Mouse (Mus musculus): ENCODE measurements around the gene Gsta2. TPM values are rescaled to one million over a fixed set of nuclear protein-coding genes. Genes with fewer than 3 reads are reported as not detected.

The Gsta2 gene
- 1.2 and 1.9 TPM in 2 replicates for polyA plus RNA-seq (2014; fragmentation: Nextera tagmentation; extraction: Ambion mirVana)

GRCm38 (mm10) chr9:78355611-78356010 lies at the start of gene Gsta2:
Gsta2 (minus strand) TSS chr9:78355788.
- WGBS = 86% methylated on average over 8 of the region's 8 CpGs
- Histone ChIP-seq H3K4me1 (ENCODE audit: control insufficient read depth, insufficient read depth, low read length) (no peaks in the 10 kb centered on the region), H3K27me3 (ENCODE audit: control insufficient read depth, insufficient read depth, low read length) (no peaks in the 10 kb centered on the region), H3K36me3 (ENCODE audit: control insufficient read depth, insufficient read depth, low read length) (no peaks in the 10 kb centered on the region), H3K9me3 (ENCODE audit: control insufficient read depth, low read depth, low read length) (no peaks in the 10 kb centered on the region), H3K4me2 (replicated peaks; ENCODE audit: low read depth, low read length) (no peak within 1 kb of the TSS), H3K4me3 (ENCODE audit: low read depth, low read length) (no peak within 1 kb of the TSS), H3K27ac (ENCODE audit: low read length) (no peak within 1 kb of the TSS), H3K9ac (replicated peaks; ENCODE audit: low read depth, low read length) (no peak within 1 kb of the TSS)
- ATAC-seq (ENCODE audit: insufficient number of reproducible peaks, insufficient read depth, low FRiP score, low read depth) = no peak

DNA sequence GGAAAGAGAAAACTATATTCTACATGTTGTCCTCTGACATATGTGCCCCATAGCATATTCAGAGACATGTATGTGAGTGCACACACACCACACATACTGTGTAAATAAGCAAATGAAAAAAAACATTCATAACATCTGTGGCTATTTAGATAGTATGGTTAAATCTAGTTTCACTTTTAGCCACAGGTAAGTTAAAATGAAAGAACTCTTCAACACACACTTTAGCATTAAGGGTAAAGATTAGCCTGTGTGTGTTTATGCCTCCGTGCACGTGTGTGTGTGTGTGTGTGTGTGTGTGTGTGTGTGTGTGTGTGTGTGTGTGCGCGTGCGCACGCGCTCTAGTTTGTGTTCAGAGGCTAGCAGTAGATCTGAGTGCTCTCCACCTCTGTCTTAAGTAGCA lies 46.0 kb upstream of the Gsta2 start:
- Histone ChIP-seq H3K4me2 (replicated peaks; ENCODE audit: low read depth, low read length) (no peak overlapping the region), H3K9ac (replicated peaks; ENCODE audit: low read depth, low read length) (no peak overlapping the region), H3K9me3 (ENCODE audit: control insufficient read depth, low read depth, low read length) (no peaks in the 10 kb centered on the region), H3K27me3 (ENCODE audit: control insufficient read depth, insufficient read depth, low read length) (no peaks in the 10 kb centered on the region), H3K4me3 (ENCODE audit: low read depth, low read length) (no peak overlapping the region), H3K4me1 (ENCODE audit: control insufficient read depth, insufficient read depth, low read length) (no peaks in the 10 kb centered on the region), H3K36me3 (ENCODE audit: control insufficient read depth, insufficient read depth, low read length) (no peaks in the 10 kb centered on the region), H3K27ac (ENCODE audit: low read length) (no peak overlapping the region)
- no peak for ATAC-seq (ENCODE audit: insufficient number of reproducible peaks, insufficient read depth, low FRiP score, low read depth)
- 88% methylated on average over 7 of the region's 7 CpGs for WGBS

- no peak for ATAC-seq (ENCODE audit: insufficient number of reproducible peaks, insufficient read depth, low FRiP score, low read depth)
- H3K4me1 ChIP-seq (ENCODE audit: control insufficient read depth, insufficient read depth, low read length) = no peaks in the 10 kb centered on the region
- no peaks in the 10 kb centered on the region for H3K9me3 ChIP-seq (ENCODE audit: control insufficient read depth, low read depth, low read length)
- H3K36me3 ChIP-seq (ENCODE audit: control insufficient read depth, insufficient read depth, low read length) = no peaks in the 10 kb centered on the region
- H3K4me3 ChIP-seq (ENCODE audit: low read depth, low read length) = no peak overlapping the region
- H3K4me2 ChIP-seq (replicated peaks; ENCODE audit: low read depth, low read length) = no peak overlapping the region
- 60% methylated on average over 5 of the region's 5 CpGs for WGBS
- H3K27ac ChIP-seq (ENCODE audit: low read length) = no peak overlapping the region
- H3K27me3 ChIP-seq (ENCODE audit: control insufficient read depth, insufficient read depth, low read length) = peaks cover 7% of the 10 kb centered on the region; the same call in 1 of the 2 replicates
- no peak overlapping the region for H3K9ac ChIP-seq (replicated peaks; ENCODE audit: low read depth, low read length)
These were observed 45.0 kb upstream of the Gsta2 start for GRCm38 (mm10) chr9:78400570-78400969.

GRCm38 (mm10) chr9:78396517-78396916 lies 40.9 kb upstream of the Gsta2 start:
- Histone ChIP-seq H3K4me2 (replicated peaks; ENCODE audit: low read depth, low read length) (peak overlapping the region; percentile 64; the same call in 1 of the 2 replicates), H3K9me3 (ENCODE audit: control insufficient read depth, low read depth, low read length) (no peaks in the 10 kb centered on the region), H3K4me1 (ENCODE audit: control insufficient read depth, insufficient read depth, low read length) (no peaks in the 10 kb centered on the region), H3K36me3 (ENCODE audit: control insufficient read depth, insufficient read depth, low read length) (no peaks in the 10 kb centered on the region), H3K4me3 (ENCODE audit: low read depth, low read length) (peak overlapping the region; percentile 34; the same call in 1 of the 2 replicates), H3K27ac (ENCODE audit: low read length) (no peak overlapping the region), H3K9ac (replicated peaks; ENCODE audit: low read depth, low read length) (no peak overlapping the region), H3K27me3 (ENCODE audit: control insufficient read depth, insufficient read depth, low read length) (peaks cover 20% of the 10 kb centered on the region)
- 59% methylated on average over 9 of the region's 9 CpGs for WGBS
- no peak for ATAC-seq (ENCODE audit: insufficient number of reproducible peaks, insufficient read depth, low FRiP score, low read depth)

- Histone ChIP-seq H3K27me3 (ENCODE audit: control insufficient read depth, insufficient read depth, low read length) (peaks cover 20% of the 10 kb centered on the region), H3K36me3 (ENCODE audit: control insufficient read depth, insufficient read depth, low read length) (no peaks in the 10 kb centered on the region), H3K9me3 (ENCODE audit: control insufficient read depth, low read depth, low read length) (no peaks in the 10 kb centered on the region), H3K27ac (ENCODE audit: low read length) (no peak within 1 kb of the TSS), H3K4me1 (ENCODE audit: control insufficient read depth, insufficient read depth, low read length) (no peaks in the 10 kb centered on the region), H3K4me3 (ENCODE audit: low read depth, low read length) (peak within 1 kb of the TSS; percentile 34), H3K4me2 (replicated peaks; ENCODE audit: low read depth, low read length) (peak within 1 kb of the TSS; percentile 64), H3K9ac (replicated peaks; ENCODE audit: low read depth, low read length) (no peak within 1 kb of the TSS; the same call in 1 of the 2 replicates)
- peak; percentile 87 for ATAC-seq (ENCODE audit: insufficient number of reproducible peaks, insufficient read depth, low FRiP score, low read depth)
- 3% methylated on average over 85 of the region's 93 CpGs for WGBS
These were observed 40.2 kb upstream of the Gsta2 start, which contains the start of gene Ddx43 for GRCm38 (mm10) chr9:78395630-78396351. Ddx43 (plus strand) TSS chr9:78395777.

DNA sequence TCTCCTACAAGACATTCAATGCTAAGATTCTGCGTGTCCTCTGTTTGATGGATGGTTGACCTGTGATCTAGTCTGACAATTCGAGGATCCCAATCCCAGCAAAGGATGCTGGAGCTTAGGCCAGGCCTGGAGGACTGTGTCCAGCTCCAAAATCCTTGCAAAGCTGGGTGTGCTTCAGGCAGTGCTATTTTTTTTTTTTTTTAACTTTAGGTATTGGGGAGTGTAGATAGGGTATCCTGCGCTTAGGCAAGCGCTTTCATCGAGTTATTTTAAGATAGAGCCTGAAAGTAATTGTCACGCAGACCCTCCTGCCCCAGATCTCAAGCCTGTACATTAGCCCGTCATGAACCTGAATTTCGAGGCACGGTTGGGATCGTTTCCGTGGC lies 39.6 kb upstream of the Gsta2 start:
- H3K4me1 ChIP-seq (ENCODE audit: control insufficient read depth, insufficient read depth, low read length) = no peaks in the 10 kb centered on the region
- H3K36me3 ChIP-seq (ENCODE audit: control insufficient read depth, insufficient read depth, low read length) = no peaks in the 10 kb centered on the region
- whole genome bisulfite sequencing = 32% methylated on average over 11 of the region's 11 CpGs
- H3K27me3 ChIP-seq (ENCODE audit: control insufficient read depth, insufficient read depth, low read length) = peaks cover 20% of the 10 kb centered on the region
- peak overlapping the region; percentile 34; the same call in 1 of the 2 replicates for H3K4me3 ChIP-seq (ENCODE audit: low read depth, low read length)
- H3K9me3 ChIP-seq (ENCODE audit: control insufficient read depth, low read depth, low read length) = no peaks in the 10 kb centered on the region
- H3K4me2 ChIP-seq (replicated peaks; ENCODE audit: low read depth, low read length) = peak overlapping the region; percentile 64
- no peak overlapping the region for H3K9ac ChIP-seq (replicated peaks; ENCODE audit: low read depth, low read length)
- H3K27ac ChIP-seq (ENCODE audit: low read length) = no peak overlapping the region
- no peak; the same call in 1 of the 2 replicates for ATAC-seq (ENCODE audit: insufficient number of reproducible peaks, insufficient read depth, low FRiP score, low read depth)

GRCm38 (mm10) chr9:78394602-78395001 lies 39.0 kb upstream of the Gsta2 start:
- no peak overlapping the region for H3K9ac ChIP-seq (replicated peaks; ENCODE audit: low read depth, low read length)
- H3K27me3 ChIP-seq (ENCODE audit: control insufficient read depth, insufficient read depth, low read length) = peaks cover 20% of the 10 kb centered on the region
- H3K27ac ChIP-seq (ENCODE audit: low read length) = no peak overlapping the region
- 61% methylated on average over 7 of the region's 7 CpGs for WGBS
- no peak overlapping the region for H3K4me3 ChIP-seq (ENCODE audit: low read depth, low read length)
- H3K4me1 ChIP-seq (ENCODE audit: control insufficient read depth, insufficient read depth, low read length) = no peaks in the 10 kb centered on the region
- no peaks in the 10 kb centered on the region for H3K9me3 ChIP-seq (ENCODE audit: control insufficient read depth, low read depth, low read length)
- no peaks in the 10 kb centered on the region for H3K36me3 ChIP-seq (ENCODE audit: control insufficient read depth, insufficient read depth, low read length)
- H3K4me2 ChIP-seq (replicated peaks; ENCODE audit: low read depth, low read length) = no peak overlapping the region
- ATAC-seq (ENCODE audit: insufficient number of reproducible peaks, insufficient read depth, low FRiP score, low read depth) = no peak

DNA sequence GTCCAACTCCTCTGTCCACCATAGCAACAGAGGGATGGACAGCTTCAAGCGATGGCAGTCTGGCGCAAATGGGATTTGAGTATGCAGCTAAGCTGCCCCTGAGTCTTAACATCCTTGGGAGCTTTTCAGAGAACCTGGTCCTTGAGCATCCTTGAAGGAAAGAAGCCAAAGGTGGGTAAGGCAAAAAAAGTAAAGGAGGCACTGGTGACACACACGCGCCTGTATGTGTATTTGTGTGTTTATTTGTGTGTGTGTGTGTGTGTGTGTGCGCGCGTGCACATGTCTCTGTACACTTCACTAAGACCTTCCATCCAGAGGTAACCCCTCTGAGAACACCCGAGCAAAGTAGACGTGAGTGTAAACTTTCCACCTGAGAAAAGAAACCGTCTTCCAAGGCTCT lies 38.2 kb upstream of the Gsta2 start:
- H3K9me3 ChIP-seq (ENCODE audit: control insufficient read depth, low read depth, low read length) = no peaks in the 10 kb centered on the region
- no peak overlapping the region for H3K27ac ChIP-seq (ENCODE audit: low read length)
- H3K4me3 ChIP-seq (ENCODE audit: low read depth, low read length) = no peak overlapping the region
- WGBS = 82% methylated on average over 10 of the region's 10 CpGs
- ATAC-seq (ENCODE audit: insufficient number of reproducible peaks, insufficient read depth, low FRiP score, low read depth) = no peak
- no peaks in the 10 kb centered on the region for H3K4me1 ChIP-seq (ENCODE audit: control insufficient read depth, insufficient read depth, low read length)
- no peak overlapping the region for H3K4me2 ChIP-seq (replicated peaks; ENCODE audit: low read depth, low read length)
- no peak overlapping the region for H3K9ac ChIP-seq (replicated peaks; ENCODE audit: low read depth, low read length)
- H3K27me3 ChIP-seq (ENCODE audit: control insufficient read depth, insufficient read depth, low read length) = peaks cover 20% of the 10 kb centered on the region
- H3K36me3 ChIP-seq (ENCODE audit: control insufficient read depth, insufficient read depth, low read length) = no peaks in the 10 kb centered on the region
